Mouse (Mus musculus): ENCODE data around the gene Nol12. TPM values are rescaled to one million over a fixed set of nuclear protein-coding genes. Genes with fewer than 3 reads are reported as not detected.

Nol12 gene
- polyA plus RNA-seq, 1 experiment from 2014 or later = 24.5 TPM

Small RNA genes lying within 50 kb of the gene (microRNA-seq; reads per million reads assigned to microRNA genes)
- not detected for gene Mir6955

Other genes starting within 250 kb of the Nol12 start
- gene Elfn2, start 216.2 kb upstream of the Nol12 start, polyA plus RNA-seq (2015; fragmentation: Nextera tagmentation; extraction: Ambion mirVana) = not detected in 2 replicates
- gene Mfng, start 161.5 kb upstream of the Nol12 start, polyA plus RNA-seq (2015; fragmentation: Nextera tagmentation; extraction: Ambion mirVana) = 4.6 and 5.2 TPM in 2 replicates
- gene Card10, start 131.9 kb upstream of the Nol12 start, polyA plus RNA-seq (2015; fragmentation: Nextera tagmentation; extraction: Ambion mirVana) = 1.8 and 2.5 TPM in 2 replicates
- gene Cdc42ep1, start 92.3 kb upstream of the Nol12 start, polyA plus RNA-seq (2015; fragmentation: Nextera tagmentation; extraction: Ambion mirVana) = 13.0 and 15.2 TPM in 2 replicates
- 7.7 and 9.5 TPM in 2 replicates for gene Lgals2, start 79.4 kb upstream of the Nol12 start, polyA plus RNA-seq (2015; fragmentation: Nextera tagmentation; extraction: Ambion mirVana)
- 21.4 and 23.6 TPM in 2 replicates for gene Gga1, start 57.7 kb upstream of the Nol12 start, polyA plus RNA-seq (2015; fragmentation: Nextera tagmentation; extraction: Ambion mirVana)
- 0.08 and 0.26 TPM in 2 replicates for gene Gm49510, start 35.3 kb upstream of the Nol12 start, polyA plus RNA-seq (2015; fragmentation: Nextera tagmentation; extraction: Ambion mirVana)
- gene Sh3bp1, start 35.2 kb upstream of the Nol12 start, polyA plus RNA-seq (2015; fragmentation: Nextera tagmentation; extraction: Ambion mirVana) = 14.4 and 15.3 TPM in 2 replicates
- 5.4 and 5.6 TPM in 2 replicates for gene Pdxp, start 21.0 kb upstream of the Nol12 start, polyA plus RNA-seq (2015; fragmentation: Nextera tagmentation; extraction: Ambion mirVana)
- 315 and 397 TPM in 2 replicates for gene Lgals1, start 8.2 kb upstream of the Nol12 start, polyA plus RNA-seq (2015; fragmentation: Nextera tagmentation; extraction: Ambion mirVana)
- 20.2 and 21.2 TPM in 2 replicates for gene Triobp, start 12.8 kb downstream of the Nol12 start, polyA plus RNA-seq (2015; fragmentation: Nextera tagmentation; extraction: Ambion mirVana)
- gene H1f0, start 93.5 kb downstream of the Nol12 start, polyA plus RNA-seq (2015; fragmentation: Nextera tagmentation; extraction: Ambion mirVana) = 118 and 121 TPM in 2 replicates
- gene Galr3, start 107.0 kb downstream of the Nol12 start, polyA plus RNA-seq (2015; fragmentation: Nextera tagmentation; extraction: Ambion mirVana) = 0.17 TPM in 1 of 2 replicates, not detected in the other
- gene Ankrd54, start 128.0 kb downstream of the Nol12 start, polyA plus RNA-seq (2015; fragmentation: Nextera tagmentation; extraction: Ambion mirVana) = 47.9 and 55.1 TPM in 2 replicates
- gene Eif3l, start 140.2 kb downstream of the Nol12 start, polyA plus RNA-seq (2015; fragmentation: Nextera tagmentation; extraction: Ambion mirVana) = 116 and 117 TPM in 2 replicates
- 0.86 and 1.3 TPM in 2 replicates for gene Micall1, start 174.0 kb downstream of the Nol12 start, polyA plus RNA-seq (2015; fragmentation: Nextera tagmentation; extraction: Ambion mirVana)
- gene Polr2f, start 206.1 kb downstream of the Nol12 start, polyA plus RNA-seq (2015; fragmentation: Nextera tagmentation; extraction: Ambion mirVana) = 118 and 125 TPM in 2 replicates
- 0.47 and 0.69 TPM in 2 replicates for gene 1700088E04Rik, start 206.3 kb downstream of the Nol12 start, polyA plus RNA-seq (2015; fragmentation: Nextera tagmentation; extraction: Ambion mirVana)
- gene Sox10, start 230.3 kb downstream of the Nol12 start, polyA plus RNA-seq (2015; fragmentation: Nextera tagmentation; extraction: Ambion mirVana) = 0.09 and 0.12 TPM in 2 replicates

All from liver, embryonic 15.5 days (tissue).